Mouse (Mus musculus): ENCODE data around the gene Uncx. TPM values are rescaled to one million over a fixed set of nuclear protein-coding genes. Genes with fewer than 3 reads are reported as not detected.
"Not testable (repeated sequence)": the region's sequence is repeated elsewhere in the genome, so short reads cannot be mapped to it uniquely, and the experiment has no call there.

Gene Uncx
- total RNA-seq, 2 experiments from 2014 or later, result not detected

DNA sequence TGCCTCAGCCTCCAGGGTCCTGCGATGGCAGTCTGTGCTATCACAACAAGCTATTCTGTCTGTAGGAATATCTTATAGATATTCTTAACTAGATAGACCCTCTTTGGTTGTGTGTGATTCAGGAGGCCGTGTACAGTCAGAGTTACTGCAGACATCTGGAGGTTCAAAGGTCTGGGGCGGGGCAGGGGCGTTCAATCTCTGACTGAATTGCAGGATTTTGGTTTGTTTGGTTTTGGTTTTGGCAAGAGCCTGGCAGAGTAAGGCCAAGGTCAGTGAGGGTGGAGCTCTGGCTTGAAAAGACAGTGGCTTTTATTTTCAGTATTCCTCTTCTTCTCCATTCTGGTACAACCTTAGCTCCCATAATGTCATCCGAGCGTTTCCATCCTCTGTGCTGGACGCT, 16.5 kb downstream of the Uncx start:
- DNase-seq (ENCODE audit: low spot score in 2 of 2), result no peak

GRCm38 (mm10) chr5:139561363-139562001, 18.2 kb downstream of the Uncx start:
- no peak for DNase-seq (ENCODE audit: low spot score in 2 of 2)

DNA sequence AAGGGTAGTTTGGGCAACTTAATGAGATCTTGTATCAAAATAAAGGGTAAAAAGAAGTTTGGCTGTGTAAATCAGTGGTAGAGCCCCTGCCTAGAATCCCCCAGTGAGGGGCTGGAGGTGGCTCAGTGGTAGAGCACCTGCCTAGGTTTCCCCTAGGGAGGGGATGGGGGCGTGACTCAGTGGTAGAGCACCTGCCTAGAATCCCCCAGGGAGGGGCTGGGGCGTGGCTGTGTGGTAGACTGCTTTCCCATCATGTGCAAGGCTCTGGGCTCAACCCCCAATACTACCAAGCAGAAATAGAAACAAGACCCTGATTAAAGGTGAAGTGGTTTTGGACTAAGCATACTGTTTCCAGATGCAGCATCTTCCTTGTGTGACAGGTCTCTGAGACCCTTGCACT, 21.4 kb downstream of the Uncx start:
- DNase-seq (ENCODE audit: low spot score in 2 of 2), result no peak

GRCm38 (mm10) chr5:139565462-139565861, 22.2 kb downstream of the Uncx start:
- DNase-seq (ENCODE audit: low spot score in 2 of 2), result no peak

GRCm38 (mm10) chr5:139566640-139567399, 23.5 kb downstream of the Uncx start:
- no peak for DNase-seq (ENCODE audit: low spot score in 2 of 2)

DNA sequence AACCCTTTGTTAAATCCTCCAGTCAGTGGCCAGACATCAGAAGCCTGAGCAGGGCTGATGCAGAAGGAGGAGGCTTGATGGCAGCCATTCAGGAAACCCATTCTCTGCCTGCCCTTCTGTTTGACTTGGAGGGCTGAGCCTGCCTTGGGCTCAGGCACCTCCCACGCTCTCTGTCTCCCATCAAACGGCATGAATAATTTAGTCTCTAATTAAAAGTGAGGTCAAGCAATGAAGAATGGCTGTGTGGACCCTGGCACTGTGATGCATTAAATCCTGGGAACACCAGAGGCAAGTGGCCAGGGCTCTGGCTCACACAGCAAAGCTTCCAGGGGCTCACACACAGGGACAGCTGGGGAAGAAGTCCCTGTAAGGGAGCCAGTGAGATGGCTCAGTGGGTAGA, 24.8 kb downstream of the Uncx start:
- no peak for DNase-seq (ENCODE audit: low spot score in 2 of 2)

GRCm38 (mm10) chr5:139572526-139572925, 29.2 kb downstream of the Uncx start:
- no peak for DNase-seq (ENCODE audit: low spot score in 2 of 2)

DNA sequence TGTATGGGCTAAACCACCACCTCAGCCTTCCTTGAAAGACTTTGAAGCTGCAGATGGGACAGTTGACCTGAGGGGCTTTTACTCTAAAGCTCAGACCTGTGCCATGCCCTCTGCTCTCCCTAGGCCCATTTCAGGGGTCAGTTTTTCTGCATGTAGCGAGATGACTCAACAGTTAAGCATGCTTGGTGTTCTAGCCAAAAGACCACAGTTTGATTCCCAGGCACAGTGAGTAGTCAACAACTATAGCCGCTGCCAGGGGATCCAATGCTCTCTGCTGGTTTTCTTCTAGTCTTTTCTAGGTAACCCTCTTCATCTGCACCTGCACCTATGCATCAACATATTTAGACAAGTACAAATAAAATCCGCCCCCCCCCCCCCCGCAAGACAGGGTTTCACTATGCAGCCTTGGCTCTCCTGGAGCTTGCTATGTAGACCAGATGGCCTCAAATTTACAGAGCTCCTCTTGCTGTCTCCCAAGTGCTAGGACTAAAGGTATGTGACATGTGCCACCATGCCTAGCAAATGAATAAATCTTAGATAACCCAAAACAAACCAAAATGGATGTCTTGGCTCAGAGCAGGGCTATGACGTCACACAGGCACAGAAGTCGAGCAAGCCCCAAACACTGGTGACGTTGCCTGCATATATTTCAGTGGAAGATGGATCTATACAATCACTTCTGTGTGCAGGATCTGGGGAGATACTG, 30.5 kb downstream of the Uncx start:
- DNase-seq (ENCODE audit: low spot score in 2 of 2), result no peak

DNA sequence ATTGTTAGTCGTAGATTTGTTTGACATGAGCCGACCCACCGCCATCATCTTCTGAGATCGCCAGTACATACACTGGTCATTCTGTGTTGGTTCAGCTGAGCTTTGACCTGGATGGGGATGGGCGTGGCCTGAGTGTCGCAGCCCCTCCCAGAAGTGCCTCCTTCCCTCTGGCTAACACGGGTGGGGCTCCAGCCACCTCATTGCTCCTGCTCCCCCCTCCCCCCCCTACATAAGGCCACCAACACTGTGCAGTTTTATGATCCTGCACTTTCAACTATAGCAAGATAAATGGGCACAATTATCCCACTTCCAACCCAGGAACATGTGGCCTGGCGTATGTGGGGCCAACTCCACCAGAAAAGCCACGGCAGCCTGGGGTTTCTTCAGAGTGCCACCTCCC, 31.8 kb downstream of the Uncx start:
- no peak for DNase-seq (ENCODE audit: low spot score in 2 of 2)

GRCm38 (mm10) chr5:139580171-139580743, 37.0 kb downstream of the Uncx start:
- DNase-seq (ENCODE audit: low spot score in 2 of 2), result peak; percentile 54 to 63

GRCm38 (mm10) chr5:139581308-139581868, 38.1 kb downstream of the Uncx start:
- DNase-seq (ENCODE audit: low spot score in 2 of 2), result no peak

DNA sequence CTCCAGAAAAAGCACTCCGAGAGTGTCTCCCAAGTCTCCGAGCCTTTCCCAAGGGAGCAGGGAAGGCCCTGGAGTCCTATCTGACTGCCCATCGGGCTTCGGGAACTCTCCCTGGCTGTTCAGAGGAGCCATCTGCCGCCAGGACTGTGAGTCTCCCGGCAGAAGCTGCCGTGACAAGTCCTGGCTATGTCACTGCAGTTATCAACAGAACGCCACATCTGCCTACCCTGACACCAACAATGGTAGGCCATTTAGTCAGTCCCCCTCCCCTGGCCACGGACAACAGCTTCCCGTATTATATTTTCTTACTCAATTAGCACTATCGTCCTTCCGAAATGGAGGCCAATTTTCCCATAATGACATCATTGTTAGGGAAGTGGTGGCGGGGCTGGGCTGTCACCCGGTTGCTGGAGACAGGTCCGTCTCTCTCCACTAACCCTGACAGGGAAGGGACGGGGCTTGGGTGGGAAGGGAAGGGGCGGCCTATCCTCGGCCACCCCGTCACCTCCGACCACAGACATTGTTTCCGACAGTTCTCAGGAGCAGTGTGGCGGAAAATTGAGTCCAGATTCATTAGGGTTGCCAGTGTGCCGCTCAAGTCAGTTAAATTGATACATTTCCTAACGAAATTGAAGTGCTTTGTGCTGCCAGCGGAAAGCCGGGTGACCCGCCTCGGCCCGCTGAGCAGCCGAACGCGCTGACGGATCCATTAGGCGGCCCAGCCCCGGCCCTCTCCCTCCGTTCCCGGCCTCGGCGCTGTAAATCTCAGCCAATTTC, 41.9 kb downstream of the Uncx start:
- DNase-seq (ENCODE audit: low spot score in 2 of 2), result no peak

- no peak for DNase-seq (ENCODE audit: low spot score in 2 of 2)
Measured at GRCm38 (mm10) chr5:139585748-139586060, 42.4 kb downstream of the Uncx start.

DNA sequence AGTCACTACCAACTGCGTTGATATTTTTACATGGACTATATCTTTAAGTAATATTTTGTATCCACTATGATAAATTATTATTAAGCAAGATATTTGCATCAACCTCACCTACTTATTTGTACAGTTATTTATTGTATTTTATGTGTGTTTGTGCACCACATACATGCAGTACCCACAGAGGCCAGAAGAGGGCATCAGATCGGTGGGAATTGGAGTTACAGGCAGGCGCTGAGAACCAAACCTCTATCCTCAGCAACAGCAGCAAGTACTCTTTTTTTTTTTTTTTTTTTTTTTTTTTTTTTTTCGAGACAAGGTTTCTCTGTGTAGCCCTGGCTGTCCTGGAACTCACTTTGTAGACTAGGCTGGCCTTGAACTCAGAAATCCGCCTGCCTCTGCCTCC, 44.2 kb downstream of the Uncx start:
- DNase-seq (ENCODE audit: low spot score in 2 of 2), result not testable (repeated sequence)

- not testable (repeated sequence) for DNase-seq (ENCODE audit: low spot score in 2 of 2)
Measured at GRCm38 (mm10) chr5:139590682-139591360, 47.5 kb downstream of the Uncx start.

GRCm38 (mm10) chr5:139592011-139592410, 48.7 kb downstream of the Uncx start:
- no peak for DNase-seq (ENCODE audit: low spot score in 2 of 2)

DNA sequence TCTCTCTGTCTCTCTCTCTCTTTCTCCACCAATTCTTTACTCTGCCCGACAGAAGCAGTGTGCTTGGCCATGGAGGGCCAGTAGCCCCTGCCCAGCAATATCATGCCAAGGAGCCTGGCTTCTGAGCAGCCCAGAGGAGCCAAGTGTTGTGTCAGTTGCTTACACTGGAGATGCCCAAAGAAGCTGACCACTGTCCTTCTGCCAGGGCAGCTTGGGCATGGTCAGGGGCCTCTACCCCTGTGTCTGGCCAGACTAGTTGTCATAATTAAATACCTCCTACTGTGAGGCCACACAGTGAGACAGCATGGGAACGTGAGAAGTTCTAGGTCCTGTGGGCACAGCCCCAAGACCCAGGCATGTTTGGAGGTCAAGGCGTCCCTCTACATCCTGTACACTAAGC, 49.6 kb downstream of the Uncx start:
- no peak for DNase-seq (ENCODE audit: low spot score in 2 of 2)

GRCm38 (mm10) chr5:139593746-139594145, 50.5 kb downstream of the Uncx start:
- DNase-seq (ENCODE audit: low spot score in 2 of 2), result no peak

DNA sequence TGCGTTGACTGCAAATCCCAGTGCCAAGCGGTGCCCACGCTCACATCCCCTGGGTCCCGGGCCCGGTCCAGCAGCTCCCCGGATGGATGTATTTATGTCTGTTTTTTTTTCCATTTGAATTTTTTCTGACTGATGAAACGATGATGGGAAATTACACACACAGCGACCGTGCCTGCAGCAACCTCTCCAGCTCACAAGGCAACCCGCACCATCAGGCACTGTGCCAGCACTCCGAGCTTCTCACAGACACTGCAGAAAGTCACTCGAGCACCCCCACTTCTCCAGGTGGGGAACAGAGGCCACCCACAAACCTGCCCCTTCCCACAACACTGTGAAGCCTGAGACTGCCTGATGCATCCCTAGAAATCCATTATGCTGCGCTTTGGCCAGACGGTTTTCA, 51.7 kb downstream of the Uncx start:
- no peak for DNase-seq (ENCODE audit: low spot score in 2 of 2)

Measured in adrenal gland, adult 18-20 months (tissue).